Mouse (Mus musculus) olfactory bulb, adult 2 months (tissue): Measurements from ENCODE around the gene Fgfr2.

Experiments
- CTCF ChIP-seq: fragments of 200-500 bp; IDR thresholded peaks from 2 replicates; pipeline ENCODE4 v1.5.1; 2012; ENCODE audit warnings: low read depth, mild to moderate bottlenecking, low read length, moderate library complexity; ENCODE audit not compliant: insufficient read depth
- POLR2A ChIP-seq: fragments of 200-500 bp; IDR thresholded peaks from 2 replicates; pipeline ENCODE4 v1.6.1; 2012; ENCODE audit warnings: mild to moderate bottlenecking, low read depth, low read length, moderate library complexity; ENCODE audit not compliant: insufficient read depth

- TF ChIP-seq POLR2A (no peak), CTCF (no peak)
These were observed 1791.5 kb downstream of the Fgfr2 start for GRCm38 (mm10) chr7:131331688-131332087.
